Mouse (Mus musculus) megakaryocyte, embryonic 14.5 days (primary cell): ENCODE measurements around the gene Arhgap24.

Experiments
- FLI1 ChIP-seq: IDR thresholded peaks from 2 replicates; pipeline ENCODE4 v1.6.1; 2012; ENCODE audit warnings: low read length, inconsistent platforms, mixed read lengths
- GATA1 ChIP-seq: IDR thresholded peaks from 3 replicates; pipeline ENCODE4 v1.6.1; 2012; ENCODE audit warnings: mixed read lengths, low read length, inconsistent platforms, borderline replicate concordance

GRCm38 (mm10) chr5:102786123-102786522 lies 304.9 kb downstream of the Arhgap24 start:
- TF ChIP-seq GATA1 = no peak
- TF ChIP-seq FLI1 = no peak
